Mouse (Mus musculus) left cerebral cortex, postnatal 4 days (tissue): ENCODE results near the gene Tubb2a. TPM values are rescaled to one million over a fixed set of nuclear protein-coding genes. Genes with fewer than 3 reads are reported as not detected.
A peak's percentile ranks its signal among the peaks of the same experiment; 100 is the strongest.

ENCODE experiments used
- DNase-seq: peaks from one replicate; pipeline ENCODE4 v3.0.0-alpha.2; 2022
- intact Hi-C: fragments of 180-260 bp; cut with DNase I; formaldehyde crosslinking; loops from one replicate; pipeline ENCODE4 v1.15.1; 2025
- total RNA-seq, 2 experiments: library from RNA; stranded (reverse); gene quantifications; 2 replicates each; pipeline ENCODE4 v1.2.3; 2021

Gene Tubb2a
- total RNA-seq, 2 experiments from 2014 or later = 2,688 to 2,817 TPM

DNA sequence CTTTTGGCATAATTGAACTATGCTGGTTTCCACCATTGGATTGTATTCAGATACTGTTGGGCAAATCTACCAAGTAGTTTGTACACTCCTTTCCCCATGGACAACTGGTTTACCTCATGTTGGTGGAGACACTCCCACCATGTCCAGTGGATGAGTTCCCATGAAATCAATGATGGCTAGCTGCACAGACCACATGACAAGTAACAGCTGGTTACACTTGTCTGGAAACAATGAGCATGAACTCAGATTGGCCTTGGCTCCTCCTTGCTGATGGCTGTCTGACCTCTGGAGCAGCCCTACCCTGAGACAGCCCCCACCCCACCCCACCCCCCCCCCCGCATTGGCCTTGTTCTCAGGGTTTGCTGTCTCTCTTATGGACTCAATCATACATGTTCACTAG lies 20.6 kb downstream of the Tubb2a start:
- intact Hi-C loops = no loop called here
- no peak for DNase-seq

DNA sequence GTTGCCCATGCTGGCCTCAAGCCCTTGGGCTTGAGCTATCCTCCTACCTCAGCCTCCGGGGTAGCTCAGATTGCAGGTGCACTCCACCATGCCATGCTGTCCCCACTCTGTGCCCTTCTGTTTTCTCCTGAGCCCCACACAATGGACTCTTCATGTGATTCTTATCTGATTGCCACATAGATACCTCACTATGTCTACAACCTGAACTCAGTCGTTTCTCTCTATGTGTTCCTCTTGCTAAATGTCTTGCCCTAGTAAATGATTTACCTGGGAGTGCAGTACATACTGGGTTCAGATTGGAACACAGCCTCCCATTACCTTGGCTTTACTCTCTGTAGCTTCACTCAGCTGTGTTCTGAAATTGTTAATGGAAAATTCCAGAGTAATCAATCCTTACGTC lies 22.8 kb downstream of the Tubb2a start:
- DNase-seq = no peak
- intact Hi-C loops = no loop called here

DNA sequence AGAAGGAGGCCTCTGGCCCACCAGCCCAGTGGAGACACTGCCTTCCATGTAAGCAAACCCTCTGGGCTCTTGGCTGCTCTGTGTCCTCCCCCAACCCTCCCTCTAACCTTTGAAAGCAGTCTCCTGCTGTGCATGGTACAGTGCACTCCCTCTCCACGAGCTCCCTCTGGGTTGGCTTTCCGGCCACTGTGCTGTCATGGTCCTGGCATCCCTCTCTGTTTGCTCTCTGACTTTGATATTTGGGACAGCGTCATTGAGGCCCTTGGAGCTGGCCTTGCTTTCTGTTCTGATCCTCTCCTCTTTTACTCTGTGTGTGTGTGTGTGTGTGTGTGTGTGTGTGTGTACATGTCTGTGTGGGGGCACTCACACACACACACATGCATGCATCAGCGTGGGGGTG lies 23.4 kb downstream of the Tubb2a start:
- intact Hi-C loops = no loop called here
- no peak for DNase-seq

DNA sequence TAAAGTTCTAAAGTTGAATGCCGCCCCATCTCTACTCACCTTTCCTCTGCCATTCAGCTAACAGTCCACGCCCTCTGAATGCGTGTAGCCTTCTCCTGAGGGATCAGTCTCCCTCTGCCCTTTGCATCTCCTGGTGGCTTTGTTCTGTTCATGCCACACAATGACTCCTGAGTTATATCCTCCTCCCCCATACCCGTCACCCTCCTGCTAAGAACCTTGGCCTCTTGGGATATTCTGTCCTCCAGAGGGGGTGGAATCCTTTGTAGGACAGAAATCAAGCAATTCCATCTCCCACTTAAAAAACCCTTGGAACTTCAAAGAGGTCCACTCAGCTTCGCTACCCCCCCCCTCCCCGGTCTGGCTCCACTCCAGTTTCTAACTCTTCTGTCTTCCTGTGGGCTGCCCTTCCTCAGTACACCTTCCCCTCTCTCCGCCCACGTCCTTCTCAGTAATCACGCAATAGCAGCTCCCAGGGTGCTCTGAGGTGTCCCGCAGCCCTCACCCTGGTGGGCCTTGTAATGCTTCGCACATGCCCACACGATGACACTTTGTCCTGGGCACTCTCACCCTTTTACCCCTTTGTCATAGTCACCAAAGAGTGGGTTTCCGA lies 24.0 kb downstream of the Tubb2a start:
- intact Hi-C loops = no loop called here
- no peak for DNase-seq

DNA sequence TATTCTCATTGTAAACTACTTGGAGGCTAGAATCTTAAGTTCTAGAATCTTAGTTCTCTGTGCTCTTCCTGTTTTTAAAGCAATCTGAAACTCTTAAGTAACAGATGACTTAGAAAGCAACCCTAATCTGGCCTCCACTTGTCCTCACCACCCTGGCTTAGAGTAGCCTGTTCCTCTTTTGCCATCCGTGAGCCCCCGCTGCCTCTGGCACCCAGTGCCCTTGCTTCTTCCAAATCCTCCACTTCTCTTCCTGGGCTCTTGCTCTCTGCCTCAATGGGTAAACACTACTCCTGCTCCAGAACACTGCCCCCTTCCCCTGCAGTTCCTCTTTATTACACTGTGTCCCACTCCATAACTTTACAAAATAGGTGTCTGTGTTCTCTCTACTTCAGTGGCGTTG lies 26.1 kb downstream of the Tubb2a start:
- intact Hi-C loops = no loop called here
- DNase-seq = no peak

DNA sequence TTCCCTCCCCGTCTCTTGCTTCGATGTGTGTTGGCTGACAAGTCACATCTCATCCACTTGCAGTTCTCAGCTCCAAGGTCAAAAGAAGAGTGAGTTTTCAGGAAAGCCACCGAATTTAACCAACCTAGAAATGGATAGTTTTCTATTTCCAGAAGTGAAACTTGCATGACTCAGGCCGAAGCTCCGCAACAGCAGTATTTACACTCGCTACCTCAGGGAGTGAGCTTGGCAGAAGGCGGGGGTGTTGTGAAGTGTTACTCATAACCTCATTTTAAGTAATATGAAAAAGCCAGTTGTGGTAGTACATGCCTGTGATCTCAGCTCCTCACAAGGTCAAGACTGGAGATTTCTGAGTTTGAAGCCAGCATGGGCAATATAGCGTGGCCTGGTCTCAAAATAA lies 27.3 kb downstream of the Tubb2a start:
- intact Hi-C loops = no loop called here
- DNase-seq = no peak

DNA sequence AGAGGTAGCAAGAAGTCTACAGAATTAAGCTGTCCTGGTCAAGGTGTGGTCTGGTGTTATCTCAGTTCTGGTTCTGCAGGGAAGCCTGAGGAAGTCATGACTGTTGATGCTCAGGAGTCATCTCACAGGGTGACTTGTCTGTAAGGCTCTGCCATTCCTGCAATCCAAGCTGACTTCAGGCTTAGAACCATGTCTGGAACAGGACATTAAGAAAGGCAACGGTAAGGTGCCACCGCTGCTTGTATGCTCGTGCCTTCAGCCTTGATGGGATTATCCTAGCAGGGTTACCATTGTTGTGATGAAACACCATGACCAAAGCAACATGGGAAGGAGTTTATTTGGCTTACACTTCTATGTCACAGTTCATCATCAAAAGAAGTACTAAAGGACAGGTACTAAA lies 30.3 kb downstream of the Tubb2a start:
- no peak for DNase-seq
- intact Hi-C loops = loop anchor here (2.0 to 10.0 kb wide), 2 partner anchors 107 to 587 kb away; no protein-coding TSS in a partner anchor

DNA sequence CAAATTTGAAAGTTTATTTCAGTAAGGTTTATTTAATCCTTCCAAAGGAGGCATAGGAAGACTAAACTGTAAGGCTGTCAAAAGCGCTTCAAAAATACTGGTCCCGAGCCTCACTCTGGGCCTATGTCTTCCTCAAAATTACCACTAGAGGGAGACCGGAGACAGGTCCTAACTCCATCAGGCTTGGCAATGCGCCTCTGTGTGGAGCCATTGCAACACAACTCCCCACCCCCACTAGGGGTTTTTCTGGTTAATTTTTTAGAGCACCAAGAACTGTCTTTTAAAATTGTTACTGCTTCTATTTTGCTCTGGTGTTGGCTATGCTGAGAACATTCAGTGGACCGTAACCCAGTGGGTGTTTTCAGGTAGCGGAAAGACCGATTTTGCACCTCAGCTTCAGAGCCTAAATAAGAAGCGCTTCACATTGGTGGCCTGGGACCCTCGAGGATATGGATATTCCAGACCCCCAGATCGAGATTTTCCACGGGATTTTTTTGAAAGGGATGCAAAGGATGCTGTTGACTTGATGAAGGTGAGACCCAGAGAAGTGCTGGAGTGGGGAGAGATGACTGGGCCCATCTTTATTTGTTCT lies 31.3 kb downstream of the Tubb2a start:
- intact Hi-C loops = loop anchor here (2.0 to 10.0 kb wide), 2 partner anchors 108 to 588 kb away; no protein-coding TSS in a partner anchor
- peak; percentile 92 for DNase-seq

DNA sequence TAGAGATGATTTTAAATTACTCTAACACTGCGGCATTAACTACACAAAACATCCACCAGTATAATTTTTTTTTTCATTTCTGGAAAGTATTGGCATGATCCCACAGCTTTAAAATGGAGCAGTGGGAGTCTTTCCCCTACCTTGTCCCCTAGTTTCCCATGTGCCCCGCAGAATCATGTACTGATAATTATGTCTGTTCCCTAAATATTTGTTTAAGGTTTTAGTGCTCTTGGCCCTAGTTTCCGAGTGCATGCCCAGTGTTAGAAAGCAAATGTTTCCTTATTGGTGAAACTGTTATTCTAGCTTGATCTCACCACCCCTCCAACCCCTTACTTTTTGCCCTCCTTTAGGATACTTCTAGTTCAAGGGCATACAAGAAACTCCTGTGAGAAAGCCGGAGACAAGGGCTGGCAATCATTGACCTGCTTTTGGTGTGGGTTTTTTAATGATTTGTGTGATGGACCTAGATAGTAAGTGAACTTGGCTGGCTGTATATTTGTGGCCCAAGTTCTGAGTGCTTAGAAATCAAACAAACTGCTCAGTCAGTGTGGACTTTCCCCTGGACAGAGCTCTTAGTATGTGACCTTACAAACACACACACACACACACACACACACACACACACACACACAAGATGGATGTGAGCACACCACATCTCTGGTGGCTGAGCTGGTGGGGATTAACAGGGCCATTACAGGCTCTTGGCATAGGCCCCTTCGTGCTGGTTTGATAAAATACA lies 32.1 kb downstream of the Tubb2a start:
- no peak for DNase-seq
- intact Hi-C loops = loop anchor here (2.0 to 10.0 kb wide), 2 partner anchors 109 to 589 kb away; no protein-coding TSS in a partner anchor

DNA sequence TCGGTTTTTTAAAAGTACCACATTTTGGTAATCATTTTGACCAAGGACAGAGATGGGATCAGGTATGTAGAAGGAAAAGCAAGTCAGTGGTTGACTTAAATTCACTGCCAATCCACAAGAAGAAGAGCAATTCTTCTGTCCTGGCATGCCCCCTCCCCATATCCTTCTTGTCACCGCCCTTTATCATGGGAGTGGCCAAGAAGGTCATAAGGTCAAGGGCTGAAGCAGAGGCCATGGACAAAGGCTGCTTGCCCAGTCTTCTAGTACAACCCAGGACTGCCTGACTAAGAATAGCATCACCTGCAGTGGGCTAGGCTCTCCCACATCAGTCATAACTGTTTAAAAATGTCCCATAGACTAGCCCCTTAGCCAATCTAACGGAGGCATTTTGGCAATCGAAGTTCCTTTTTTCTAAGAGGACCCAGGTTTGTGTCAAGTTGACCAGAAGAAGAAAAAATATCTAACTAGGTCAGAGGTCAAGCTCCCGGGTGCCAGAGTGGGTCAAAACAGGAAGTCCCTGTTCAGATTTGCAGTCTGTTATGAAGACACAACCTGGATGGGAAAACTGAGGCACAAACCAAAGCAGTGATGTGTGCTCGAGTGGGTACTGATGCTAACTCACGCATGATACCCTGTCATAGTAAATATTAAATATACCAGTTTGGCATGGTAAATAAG lies 34.0 kb downstream of the Tubb2a start:
- intact Hi-C loops = loop anchor here (10.0 kb wide), 1 partner anchor 591 kb away; no protein-coding TSS in a partner anchor
- no peak for DNase-seq

DNA sequence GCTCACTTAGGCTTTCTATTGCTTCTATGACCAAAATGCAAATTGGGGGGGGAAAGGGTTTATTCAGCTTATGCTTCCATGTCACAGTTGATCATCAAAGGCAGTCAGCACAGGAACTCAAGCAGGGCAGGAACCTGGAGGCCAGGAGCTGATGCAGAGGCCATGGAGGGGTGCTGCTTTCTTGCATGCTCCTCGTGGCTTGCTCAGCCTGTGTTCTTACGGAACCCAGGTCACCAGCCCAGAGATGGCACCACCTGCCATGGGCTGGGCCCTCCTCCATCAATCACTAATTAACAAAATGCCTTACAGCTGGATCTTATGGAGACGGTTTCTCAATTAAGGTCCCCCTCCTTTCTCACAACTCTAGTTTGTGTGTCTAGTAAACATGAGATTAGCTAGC lies 37.7 kb downstream of the Tubb2a start:
- intact Hi-C loops = loop anchor here (10.0 kb wide), 1 partner anchor 595 kb away; no protein-coding TSS in a partner anchor
- no peak for DNase-seq

DNA sequence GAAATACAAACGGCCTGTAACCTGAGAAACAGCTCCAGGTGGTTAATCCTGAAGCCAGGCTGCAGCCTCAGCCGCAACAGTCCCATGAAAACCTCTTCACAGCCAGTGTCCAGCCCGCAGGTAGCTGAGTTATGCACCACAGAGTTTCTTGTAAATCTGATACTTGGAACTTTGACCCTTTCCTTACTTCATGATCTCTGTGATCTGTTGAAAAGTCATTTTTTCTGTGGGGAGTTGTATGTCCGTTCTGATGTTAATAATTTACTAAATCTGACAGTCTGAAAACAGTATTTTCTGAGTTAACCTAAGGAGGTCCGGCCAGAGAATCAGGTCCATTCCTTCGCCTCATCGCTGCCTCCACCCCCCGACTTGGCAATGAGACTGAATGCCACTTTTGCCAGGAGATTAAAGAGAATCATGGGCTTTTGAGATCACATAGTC lies 38.9 kb downstream of the Tubb2a start:
- no peak for DNase-seq
- intact Hi-C loops = no loop called here

DNA sequence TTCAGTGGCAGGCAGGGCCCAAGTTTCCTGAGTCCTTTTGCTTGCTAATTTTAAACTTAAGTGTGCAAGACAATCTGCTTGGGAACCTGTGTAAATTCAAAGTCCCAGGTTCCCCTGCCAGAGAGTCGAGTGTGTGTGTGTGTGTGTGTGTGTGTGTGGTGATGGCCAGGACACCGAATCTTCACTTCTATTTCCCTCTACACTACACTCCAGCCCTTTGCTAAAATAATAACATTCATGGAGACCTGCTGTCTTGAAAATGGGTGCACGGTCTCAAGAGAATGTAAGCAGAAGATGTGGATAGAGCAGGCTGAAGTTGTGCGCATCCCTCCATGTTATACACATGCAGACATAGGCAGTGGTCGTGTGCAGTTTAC lies 39.8 kb downstream of the Tubb2a start:
- intact Hi-C loops = no loop called here
- no peak for DNase-seq

DNA sequence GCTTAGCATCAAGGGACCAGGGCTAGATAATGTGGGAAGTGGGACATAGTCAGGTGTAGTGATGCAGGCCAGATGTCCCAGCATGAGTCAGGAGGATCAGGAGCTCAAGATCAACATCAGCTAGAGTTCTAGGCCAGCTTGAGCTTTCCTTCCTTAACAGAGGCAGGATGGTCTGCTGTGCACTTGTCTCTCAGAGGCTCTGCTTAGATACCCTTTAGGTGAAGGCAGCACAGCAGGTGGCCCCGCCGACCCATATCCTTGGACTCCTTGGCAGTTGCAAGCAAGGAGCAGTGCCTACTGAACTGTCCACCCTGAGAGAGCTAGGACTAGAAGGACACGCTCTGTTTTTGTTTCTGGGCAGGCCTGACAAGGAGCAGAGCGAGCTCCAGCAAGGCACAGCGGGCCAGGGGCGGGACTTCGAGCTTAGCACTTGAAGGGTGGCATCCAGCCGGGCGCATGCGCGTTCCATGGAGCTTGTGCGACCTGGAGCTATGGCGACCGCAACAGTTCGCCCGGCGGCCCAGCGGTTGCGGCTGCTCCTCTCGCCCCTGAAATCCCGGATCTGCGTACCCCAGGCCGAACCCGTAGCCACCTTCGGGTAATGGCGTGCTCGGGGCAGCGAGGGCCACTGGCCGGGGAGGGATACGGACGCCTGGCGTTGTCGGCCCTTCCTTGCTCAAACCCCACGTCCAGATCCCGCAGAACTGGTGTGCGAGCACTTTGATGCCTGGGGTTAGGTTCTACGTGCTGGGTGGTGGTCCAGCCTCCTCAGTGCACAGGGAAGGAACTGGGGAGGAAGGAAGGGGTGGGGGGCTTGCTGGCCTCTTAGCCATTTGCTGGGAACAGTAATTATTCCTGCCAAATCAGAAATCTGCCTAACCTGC lies 40.4 kb downstream of the Tubb2a start, which contains the start of gene Bphl:
Gene Bphl (plus strand): TSS at position 426 of the 884 bp plus-strand sequence.
- DNase-seq = peak; percentile 96
- intact Hi-C loops = no loop called here

DNA sequence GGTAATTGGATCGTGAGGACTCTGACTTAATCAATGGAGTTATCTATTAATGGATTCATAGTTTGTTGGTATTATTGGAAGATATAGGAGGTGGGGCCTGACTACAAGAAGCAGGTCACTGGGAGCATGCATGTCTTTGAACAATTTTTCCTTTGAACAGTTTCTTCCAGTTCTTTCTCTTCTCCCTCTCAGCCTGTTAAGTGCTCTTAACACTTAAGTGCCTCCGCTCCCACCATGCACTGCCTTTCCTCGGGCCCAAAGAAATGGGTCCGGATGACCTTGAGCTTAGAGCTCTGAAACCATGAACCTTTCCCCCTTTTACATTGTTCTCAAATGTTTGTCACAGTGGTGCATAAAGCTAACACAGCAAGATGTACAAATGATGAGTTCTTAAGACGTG lies 41.1 kb downstream of the Tubb2a start:
- intact Hi-C loops = no loop called here
- DNase-seq = no peak

DNA sequence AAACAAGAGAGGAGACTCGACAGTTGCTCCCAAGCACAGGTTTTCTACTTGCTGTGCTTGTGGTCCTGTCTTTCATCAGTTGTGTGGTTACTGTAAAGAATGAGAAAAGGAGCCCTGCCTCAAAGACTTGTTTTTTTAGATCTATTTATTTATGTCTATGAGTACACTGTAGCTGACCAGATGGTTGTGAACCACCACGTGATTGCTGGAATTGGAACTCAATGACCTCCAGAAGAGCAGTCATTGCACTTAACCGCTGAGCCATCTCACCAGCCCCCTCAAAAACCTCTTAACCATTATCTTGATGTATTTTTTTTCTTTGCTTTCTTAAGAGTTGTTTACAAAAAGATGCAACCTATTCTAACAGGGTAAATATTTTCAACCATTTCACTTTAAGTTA lies 42.4 kb downstream of the Tubb2a start:
- DNase-seq = no peak
- intact Hi-C loops = no loop called here

DNA sequence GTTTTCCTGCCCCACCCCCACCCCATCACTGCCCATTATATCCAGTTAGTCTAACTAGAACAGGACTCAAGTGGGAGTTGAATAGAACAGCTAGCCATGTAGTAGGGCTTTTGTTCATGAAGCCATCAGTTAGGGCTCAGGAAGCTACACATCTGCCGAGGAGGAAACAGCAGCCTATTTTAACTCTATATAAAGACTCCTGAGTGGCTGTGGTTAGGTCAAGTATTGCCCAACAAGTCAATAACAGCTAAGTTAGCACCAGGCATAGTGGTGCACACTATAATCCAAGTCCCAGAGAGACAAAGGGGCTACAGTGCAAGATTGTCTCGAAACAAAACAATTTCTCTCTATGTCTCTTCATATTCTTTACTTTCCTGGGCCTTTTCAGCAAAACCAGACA lies 45.8 kb downstream of the Tubb2a start:
- no peak for DNase-seq

More for the DNA sequence above, 45.8 kb downstream of the Tubb2a start:
- intact Hi-C loops = no loop called here
